Mouse (Mus musculus): ENCODE data around the gene Mex3a. TPM values are rescaled to one million over a fixed set of nuclear protein-coding genes. Genes with fewer than 3 reads are reported as not detected.

The Mex3a gene
- polyA plus RNA-seq, 1 experiment from 2014 or later, result 42.6 TPM

DNA sequence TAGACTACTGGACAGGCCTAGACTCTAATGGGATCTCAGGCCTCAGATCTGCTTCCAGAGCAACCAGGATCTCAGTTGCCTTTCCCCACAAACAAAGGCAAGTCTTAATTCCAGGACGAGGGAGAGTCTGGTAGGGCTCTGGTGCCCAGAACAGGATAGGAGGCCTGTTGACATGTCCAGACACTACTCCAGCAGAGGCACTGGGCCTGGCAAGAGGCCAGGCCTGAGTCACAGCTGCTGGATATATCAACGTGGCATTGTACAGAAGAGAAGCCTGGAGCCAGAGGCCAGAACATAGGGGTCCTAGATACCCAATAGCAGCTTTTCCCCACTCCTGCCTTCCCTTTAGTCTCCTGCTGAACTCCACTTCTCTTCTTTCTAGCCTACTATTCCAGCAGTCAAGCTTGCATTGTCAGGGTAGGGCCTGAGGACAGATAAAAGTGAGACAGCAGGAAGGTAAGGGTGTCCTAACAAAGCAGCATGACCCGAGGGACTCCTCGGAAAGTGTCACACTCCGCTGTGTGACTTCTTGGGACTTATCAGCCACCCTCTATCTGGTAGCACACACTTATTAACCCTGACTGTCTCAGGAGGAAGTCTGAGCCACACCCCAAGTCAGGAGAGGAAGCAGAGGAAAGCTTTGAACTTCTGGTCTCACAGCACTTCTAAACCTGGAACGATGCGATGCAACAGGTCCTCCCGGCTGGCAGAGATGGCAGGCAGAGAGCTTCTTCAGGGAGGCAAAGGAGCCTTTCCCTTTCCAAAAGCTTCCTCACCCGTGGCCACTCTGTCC is 37.2 kb upstream of the Mex3a start:
- ChIA-PET CTCF (interaction anchor here (0.8 to 2.9 kb wide), 9 partner anchors 11 to 36 kb away, joined by 3 to 13 read pairs (median 4); no protein-coding TSS in a partner anchor), POLR2A (interaction anchor here (1.1 to 1.3 kb wide), 4 partner anchors 8 to 89 kb away, joined by 3 to 5 read pairs (median 4); partner anchors contain the start of gene Lmna)
- TF ChIP-seq CTCF (IDR thresholded peaks at IDR 0.05), result no peak
- H3K27me3 ChIP-seq, result no peaks in the 10 kb centered on the region
- in situ Hi-C loops (cut with MboI; ENCODE audit: low pct_unique_long_range_greater_than_20kb), result no loop called here
- DNase-seq (ENCODE audit: low read depth, low spot score) (peak; percentile 93), ATAC-seq (no peak)

DNA sequence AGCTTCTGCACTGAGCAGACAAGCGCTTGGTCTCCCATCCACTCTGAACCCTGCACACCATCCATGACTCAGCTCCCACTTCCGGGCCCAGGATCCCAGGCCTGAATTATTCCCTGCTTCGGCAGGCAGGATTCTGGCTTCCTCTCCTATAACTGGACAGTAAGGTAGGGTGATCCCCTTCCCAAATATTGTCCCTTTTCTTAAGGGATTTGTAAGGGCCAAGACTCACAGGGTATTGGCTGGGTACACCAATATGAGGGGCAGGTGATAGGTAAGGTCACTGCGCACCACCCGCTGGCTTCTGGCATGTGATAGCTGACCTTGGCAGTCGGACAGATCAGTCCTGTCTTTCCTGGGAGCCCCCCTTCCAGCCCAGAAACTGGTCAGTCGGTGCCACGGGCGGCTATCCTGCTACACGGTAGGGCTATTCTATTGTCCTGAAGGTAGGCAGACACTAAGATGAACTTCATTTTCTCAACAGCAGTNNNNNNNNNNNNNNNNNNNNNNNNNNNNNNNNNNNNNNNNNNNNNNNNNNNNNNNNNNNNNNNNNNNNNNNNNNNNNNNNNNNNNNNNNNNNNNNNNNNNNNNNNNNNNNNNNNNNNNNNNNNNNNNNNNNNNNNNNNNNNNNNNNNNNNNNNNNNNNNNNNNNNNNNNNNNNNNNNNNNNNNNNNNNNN is 36.3 kb upstream of the Mex3a start:
- in situ Hi-C loops (cut with MboI; ENCODE audit: low pct_unique_long_range_greater_than_20kb), result no loop called here
- ChIA-PET POLR2A (interaction anchor here (0.7 to 1.3 kb wide), 5 partner anchors 7 to 89 kb away, joined by 3 to 5 read pairs (median 4); partner anchors contain the start of gene Lmna), CTCF (interaction anchor here (1.1 to 2.9 kb wide), 7 partner anchors 11 to 35 kb away, joined by 3 to 13 read pairs (median 6); no protein-coding TSS in a partner anchor)
- no peak for TF ChIP-seq CTCF (IDR thresholded peaks at IDR 0.05)
- DNase-seq (ENCODE audit: low read depth, low spot score), result no peak
- ATAC-seq, result no peak
- H3K27me3 ChIP-seq, result no peaks in the 10 kb centered on the region

DNA sequence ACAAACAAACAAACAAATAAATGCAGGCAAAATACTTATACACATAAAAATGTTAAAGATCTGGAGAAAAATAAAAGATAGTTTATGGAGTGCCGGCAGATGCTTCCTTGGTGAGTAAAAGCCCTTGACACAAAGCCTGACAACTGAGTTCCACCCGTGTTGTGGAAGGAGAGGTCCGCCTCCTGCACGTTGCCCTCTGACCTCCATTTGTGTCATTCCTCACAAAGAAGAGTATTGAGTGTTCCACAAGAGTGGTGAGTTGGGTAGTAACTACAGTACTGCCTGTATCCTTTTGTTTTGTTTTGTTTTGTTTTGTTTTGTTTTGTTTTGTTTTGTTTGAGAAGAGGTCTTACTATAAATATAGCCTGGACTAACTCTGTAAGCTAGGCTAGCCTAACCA is 32.6 kb upstream of the Mex3a start:
- POLR2A ChIA-PET, result interaction anchor here (6.0 kb wide), 1 partner anchor 9 kb away, joined by 75 read pairs; no protein-coding TSS in a partner anchor
- H3K27me3 ChIP-seq, result no peaks in the 10 kb centered on the region
- CTCF ChIA-PET, result interaction anchor here (2.8 to 9.3 kb wide), 2 partner anchors 12 to 22 kb away, joined by 13 to 111 read pairs; no protein-coding TSS in a partner anchor
- DNase-seq (ENCODE audit: low read depth, low spot score) (no peak), ATAC-seq (no peak)
- in situ Hi-C loops (cut with MboI; ENCODE audit: low pct_unique_long_range_greater_than_20kb), result no loop called here
- TF ChIP-seq CTCF (IDR thresholded peaks at IDR 0.05), result no peak

DNA sequence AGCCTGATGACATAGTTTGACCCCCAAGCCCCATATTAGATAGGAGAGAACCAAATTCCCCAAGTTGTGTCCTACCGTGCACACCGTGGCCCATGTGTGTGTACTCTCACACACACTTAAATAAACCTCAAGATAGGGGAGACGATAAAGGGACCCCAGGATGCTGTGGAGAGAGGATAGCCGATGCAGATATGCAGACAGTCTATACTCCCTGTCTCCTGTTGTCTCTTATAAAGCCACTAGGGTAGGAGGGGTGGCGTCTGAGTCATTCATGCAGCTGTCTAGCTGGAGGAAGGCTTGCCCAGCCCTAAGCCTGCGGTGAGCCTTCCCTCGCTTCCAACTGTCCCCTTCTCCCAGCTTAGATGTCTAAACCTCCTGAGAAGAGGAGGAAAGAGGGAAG is 32.1 kb upstream of the Mex3a start:
- POLR2A ChIA-PET, result interaction anchor here (6.0 kb wide), 1 partner anchor 9 kb away, joined by 75 read pairs; no protein-coding TSS in a partner anchor
- ATAC-seq (no peak), DNase-seq (ENCODE audit: low read depth, low spot score) (no peak)
- H3K27me3 ChIP-seq, result no peaks in the 10 kb centered on the region
- TF ChIP-seq CTCF (IDR thresholded peaks at IDR 0.05), result no peak
- CTCF ChIA-PET, result interaction anchor here (1.4 to 9.3 kb wide), 3 partner anchors 13 to 93 kb away, joined by 4 to 111 read pairs (median 13); no protein-coding TSS in a partner anchor
- in situ Hi-C loops (cut with MboI; ENCODE audit: low pct_unique_long_range_greater_than_20kb), result no loop called here

DNA sequence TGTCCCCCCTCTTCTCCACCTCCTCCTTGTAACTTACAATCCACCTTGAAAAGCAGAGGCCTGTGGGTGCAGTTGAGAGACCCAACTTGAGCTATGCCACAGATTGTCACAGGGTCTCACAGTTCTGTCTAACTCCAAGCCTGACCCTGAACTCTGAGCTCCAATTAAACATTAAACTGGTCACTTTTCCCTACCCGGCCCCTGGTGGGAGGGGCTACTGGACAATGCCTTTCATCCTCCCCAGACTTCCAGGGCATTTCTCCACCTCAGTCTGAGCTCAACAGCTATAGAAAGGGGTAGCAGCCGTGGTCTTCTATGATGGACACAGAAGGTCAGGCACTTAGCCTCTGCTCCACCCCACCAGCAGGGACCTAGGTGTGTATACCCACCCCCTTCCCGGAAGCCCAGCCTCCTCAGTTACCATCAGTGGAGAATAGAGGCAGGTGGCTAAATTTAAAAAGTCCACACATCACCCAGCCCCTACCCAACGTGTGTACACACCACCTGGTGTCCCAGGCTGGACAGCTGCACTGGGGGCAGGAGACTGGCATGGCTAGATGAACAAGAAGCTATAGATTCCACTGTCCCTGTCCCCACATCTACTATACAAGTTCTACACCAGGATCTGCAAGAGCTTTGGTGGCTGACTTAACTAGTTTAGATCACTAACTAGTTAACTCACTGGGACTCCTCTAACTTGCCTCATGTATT is 31.4 kb upstream of the Mex3a start:
- in situ Hi-C loops (cut with MboI; ENCODE audit: low pct_unique_long_range_greater_than_20kb), result no loop called here
- no peak for ATAC-seq
- DNase-seq (ENCODE audit: low read depth, low spot score), result no peak
- no peaks in the 10 kb centered on the region for H3K27me3 ChIP-seq
- POLR2A ChIA-PET, result interaction anchor here (0.8 to 6.0 kb wide), 3 partner anchors 10 to 20 kb away, joined by 3 to 75 read pairs (median 29); no protein-coding TSS in a partner anchor
- CTCF ChIA-PET, result interaction anchor here (0.6 to 9.3 kb wide), 7 partner anchors 8 to 94 kb away, joined by 3 to 111 read pairs (median 4); no protein-coding TSS in a partner anchor
- no peak for TF ChIP-seq CTCF (IDR thresholded peaks at IDR 0.05)

DNA sequence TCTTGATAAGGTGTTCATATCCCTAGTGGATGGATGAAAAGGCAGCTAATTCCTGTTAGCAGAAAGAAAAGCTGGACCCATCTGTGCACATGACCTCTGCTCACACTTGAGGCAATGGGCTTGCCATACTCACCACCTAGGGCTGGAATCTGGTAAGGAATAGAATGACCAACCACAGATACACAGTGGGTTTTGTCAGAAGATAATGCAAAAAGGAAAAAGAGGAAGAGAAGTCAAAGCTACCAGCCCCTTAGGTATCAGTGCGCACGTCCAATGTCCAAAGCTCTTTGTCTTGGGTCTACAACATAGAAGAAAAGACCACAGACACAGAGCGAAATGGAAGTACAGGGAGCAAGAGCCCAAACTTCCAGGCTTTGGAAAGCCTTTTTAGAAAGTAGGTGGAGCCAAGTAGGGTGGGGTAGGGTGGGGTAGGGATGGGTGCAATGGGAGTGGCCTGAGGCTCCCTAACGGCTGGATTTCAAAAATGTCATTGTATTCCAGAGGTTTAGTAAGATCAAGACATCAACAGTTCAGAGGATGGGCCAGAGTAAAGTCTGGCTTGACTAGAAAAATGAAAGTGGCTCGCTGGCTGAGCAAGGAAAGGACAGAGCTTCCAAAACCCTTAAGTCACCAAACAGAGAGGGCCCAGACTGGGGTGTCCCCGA is 30.7 kb upstream of the Mex3a start:
- DNase-seq (ENCODE audit: low read depth, low spot score) (no peak), ATAC-seq (no peak)
- in situ Hi-C loops (cut with MboI; ENCODE audit: low pct_unique_long_range_greater_than_20kb), result no loop called here
- no peaks in the 10 kb centered on the region for H3K27me3 ChIP-seq
- no peak for TF ChIP-seq CTCF (IDR thresholded peaks at IDR 0.05)
- CTCF ChIA-PET, result interaction anchor here (1.4 to 9.3 kb wide), 5 partner anchors 9 to 94 kb away, joined by 4 to 111 read pairs (median 6); no protein-coding TSS in a partner anchor
- POLR2A ChIA-PET, result interaction anchor here (0.7 to 6.0 kb wide), 7 partner anchors 9 to 129 kb away, joined by 3 to 75 read pairs (median 9); no protein-coding TSS in a partner anchor

DNA sequence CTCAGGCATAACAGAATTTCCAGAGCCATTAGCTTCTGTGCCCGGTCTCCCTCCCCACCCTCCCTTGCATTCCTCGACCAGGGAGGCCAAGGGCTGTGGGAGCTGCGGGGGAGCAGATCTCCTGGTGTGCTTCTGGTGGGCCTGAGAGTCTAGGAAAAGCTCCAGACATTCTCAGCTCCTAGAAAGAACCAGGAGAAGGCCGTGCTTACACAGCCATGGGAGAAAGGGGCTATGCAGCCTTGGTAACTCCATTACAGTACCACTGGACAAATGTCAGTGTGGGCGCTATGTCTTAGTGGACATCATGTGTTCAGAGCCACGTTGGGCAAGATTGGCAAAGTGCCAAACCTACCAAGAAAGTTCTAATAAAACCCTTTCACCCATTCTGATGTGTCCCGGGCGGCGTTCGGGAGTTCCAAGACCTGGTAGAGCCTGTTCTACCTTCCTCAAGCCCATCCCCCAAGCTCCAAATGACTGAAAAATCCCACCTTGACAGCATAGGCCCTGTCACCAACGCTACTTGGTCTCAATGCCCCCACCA is 30.1 kb upstream of the Mex3a start:
- in situ Hi-C loops (cut with MboI; ENCODE audit: low pct_unique_long_range_greater_than_20kb), result no loop called here
- ChIA-PET CTCF (interaction anchor here (1.7 to 9.3 kb wide), 4 partner anchors 12 to 20 kb away, joined by 4 to 111 read pairs (median 10); no protein-coding TSS in a partner anchor), POLR2A (interaction anchor here (0.6 to 6.0 kb wide), 11 partner anchors 7 to 129 kb away, joined by 3 to 75 read pairs (median 8); no protein-coding TSS in a partner anchor)
- DNase-seq (ENCODE audit: low read depth, low spot score) (no peak), ATAC-seq (no peak)
- TF ChIP-seq CTCF (IDR thresholded peaks at IDR 0.05), result no peak
- no peaks in the 10 kb centered on the region for H3K27me3 ChIP-seq

DNA sequence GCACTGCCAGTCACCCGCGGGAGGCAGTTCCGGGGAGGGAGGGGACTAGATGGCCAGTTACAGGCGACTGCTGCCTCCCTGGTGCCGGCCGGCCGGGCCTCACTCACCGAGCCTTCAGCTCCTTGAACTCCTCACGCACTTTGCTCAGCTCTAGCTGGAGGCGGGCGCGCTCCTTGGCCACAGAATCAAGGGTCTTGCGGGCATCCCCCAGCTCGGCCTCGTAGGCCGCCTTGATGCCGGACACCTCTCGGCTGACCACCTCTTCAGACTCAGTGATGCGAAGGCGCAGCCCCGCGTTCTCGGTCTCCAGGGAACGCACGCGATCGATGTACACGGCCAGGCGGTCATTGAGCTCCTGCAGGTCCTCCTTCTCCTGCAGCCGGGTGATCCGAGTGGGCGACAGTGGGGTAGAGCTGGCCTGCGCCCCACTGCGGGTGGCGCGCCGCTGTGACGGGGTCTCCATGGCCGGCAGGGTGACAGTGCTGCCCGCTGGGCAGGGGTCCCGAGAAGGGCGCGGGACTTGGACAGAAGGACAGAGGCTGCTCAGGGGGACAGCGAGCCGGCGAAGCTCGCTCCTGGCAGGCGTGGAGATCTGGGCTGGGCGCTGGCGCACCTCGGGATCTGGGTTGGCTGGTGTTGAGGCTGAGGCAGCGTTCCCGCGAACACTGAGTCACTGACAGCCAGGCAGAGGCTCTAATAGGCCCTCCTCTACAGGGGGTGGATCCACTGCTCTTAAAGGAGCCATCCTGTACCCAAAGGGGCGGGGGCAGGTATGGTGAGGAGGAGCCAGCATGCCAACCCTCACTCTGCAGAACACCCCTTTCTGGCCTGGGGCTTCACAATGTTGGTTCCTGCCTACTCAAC is 29.3 kb upstream of the Mex3a start:
- CTCF ChIA-PET, result interaction anchor here (1.5 to 9.3 kb wide), 5 partner anchors 12 to 19 kb away, joined by 4 to 111 read pairs (median 6); no protein-coding TSS in a partner anchor
- H3K27me3 ChIP-seq, result no peaks in the 10 kb centered on the region
- DNase-seq (ENCODE audit: low read depth, low spot score) (peak; percentile 99), ATAC-seq (peak; percentile 90)
- TF ChIP-seq CTCF (IDR thresholded peaks at IDR 0.05), result no peak
- POLR2A ChIA-PET, result interaction anchor here (0.6 to 6.0 kb wide), 13 partner anchors 8 to 128 kb away, joined by 3 to 75 read pairs (median 8); no protein-coding TSS in a partner anchor
- in situ Hi-C loops (cut with MboI; ENCODE audit: low pct_unique_long_range_greater_than_20kb), result no loop called here
